Mouse (Mus musculus) megakaryocyte-erythroid progenitor cell, adult 5-6 weeks (primary cell): ENCODE measurements around the gene L1td1. TPM values are rescaled to one million over a fixed set of nuclear protein-coding genes. Genes with fewer than 3 reads are reported as not detected.

Experiments
- total RNA-seq, 2 experiments: library from RNA; stranded (forward) in 1 of 2; stranded (reverse) in 1 of 2; fragments of 200-1000, 215-1000 nt in 1 of 2; fragments of >200 nt in 1 of 2; fragmentation: Nextera tagmentation in 1 of 2; gene quantifications; 2 replicates each; pipeline ENCODE4 v1.2.3; 2014 to 2017

Gene L1td1
- total RNA-seq, 2 experiments from 2014 or later, result not detected

Other genes with a start within 250 kb of the L1td1 start
- not detected in 2 replicates for gene Kank4, start 90.8 kb downstream of the L1td1 start, total RNA-seq (2014; fragmentation: Nextera tagmentation)
- not detected in 2 replicates for gene Kank4, start 90.8 kb downstream of the L1td1 start, total RNA-seq (2017)
- gene I0C0044D17Rik, start 97.1 kb downstream of the L1td1 start, total RNA-seq (2014; fragmentation: Nextera tagmentation), result not detected in 2 replicates
- not detected in 2 replicates for gene I0C0044D17Rik, start 97.1 kb downstream of the L1td1 start, total RNA-seq (2017)
- gene Usp1, start 197.1 kb downstream of the L1td1 start, total RNA-seq (2014; fragmentation: Nextera tagmentation), result 93.8 and 111 TPM in 2 replicates
- gene Usp1, start 197.1 kb downstream of the L1td1 start, total RNA-seq (2017), result 146 and 171 TPM in 2 replicates